Mouse (Mus musculus) ES-Bruce4 (cell line): ENCODE results near the gene Sos2. TPM values are rescaled to one million over a fixed set of nuclear protein-coding genes. Genes with fewer than 3 reads are reported as not detected.
"Not testable (repeated sequence)": the region's sequence is repeated elsewhere in the genome, so short reads cannot be mapped to it uniquely, and the experiment has no call there.

Experiments
- H3K27ac ChIP-seq: 2 replicates; pipeline ENCODE4 v1.5.1; 2012; ENCODE audit warnings: low read length, inconsistent platforms; ENCODE audit not compliant: insufficient read depth
- H3K27me3 ChIP-seq: 2 replicates; pipeline ENCODE4 v1.6.1; 2012; ENCODE audit warnings: mild to moderate bottlenecking, low read length, inconsistent platforms; ENCODE audit not compliant: control insufficient read depth, poor library complexity, insufficient read depth, severe bottlenecking
- H3K36me3 ChIP-seq: 2 replicates; pipeline ENCODE4 v1.6.1; 2012; ENCODE audit warnings: inconsistent platforms, mild to moderate bottlenecking, low read length, moderate library complexity; ENCODE audit not compliant: control insufficient read depth, poor library complexity, insufficient read depth, severe bottlenecking
- H3K4me1 ChIP-seq: one replicate; pipeline ENCODE4 v1.8.1; 2011; ENCODE audit warnings: low read length; ENCODE audit not compliant: control insufficient read depth, insufficient read depth
- H3K4me3 ChIP-seq: 2 replicates; pipeline ENCODE4 v1.5.1; 2011; ENCODE audit warnings: low read depth, mild to moderate bottlenecking, low read length
- H3K9ac ChIP-seq: 2 replicates; pipeline ENCODE4 v1.6.1; 2012; ENCODE audit warnings: low read depth, mild to moderate bottlenecking, inconsistent platforms; ENCODE audit not compliant: poor library complexity, severe bottlenecking
- H3K9me3 ChIP-seq: replicated peaks from 2 replicates; pipeline ENCODE4 v1.6.1; 2012; ENCODE audit warnings: mild to moderate bottlenecking, low read length, inconsistent platforms; ENCODE audit not compliant: control insufficient read depth, poor library complexity, insufficient read depth, severe bottlenecking
- CTCF ChIP-seq: IDR thresholded peaks from one replicate; pipeline ENCODE4 v1.8.1; 2011; ENCODE audit warnings: low read depth, low read length
- EP300 ChIP-seq: IDR thresholded peaks from 2 replicates; pipeline ENCODE4 v1.6.1; 2011; ENCODE audit warnings: low read depth, low read length; ENCODE audit not compliant: insufficient read depth
- POLR2A ChIP-seq: IDR thresholded peaks from one replicate; pipeline ENCODE4 v1.8.1; 2011; ENCODE audit warnings: low read length; ENCODE audit not compliant: insufficient read depth
- polyA plus RNA-seq: library from polyadenylated mRNA; stranded (reverse); fragments of >200 nt; gene quantifications from 2 replicates; pipeline ENCODE4 v1.2.4, GENCODE M21; 2011; ENCODE audit warnings: low read depth; ENCODE audit not compliant: missing spikeins, insufficient read depth, insufficient read length

Sos2 gene
- polyA plus RNA-seq, 1 experiment = 21.6 TPM

- Histone ChIP-seq H3K27me3 (no peaks in the 10 kb centered on the region), H3K9me3 (no peaks in the 10 kb centered on the region), H3K4me1 (no peaks in the 10 kb centered on the region), H3K27ac (no peak overlapping the region), H3K9ac (no peak overlapping the region), H3K4me3 (no peak overlapping the region), H3K36me3 (no peaks in the 10 kb centered on the region)
- TF ChIP-seq CTCF = no peak
- no peak for TF ChIP-seq POLR2A
- no peak for TF ChIP-seq EP300
Observed at GRCm38 (mm10) chr12:69649511-69649910, 32.1 kb downstream of the Sos2 start.

GRCm38 (mm10) chr12:69645821-69646616, 35.6 kb downstream of the Sos2 start:
- H3K27ac ChIP-seq = no peak overlapping the region
- no peaks in the 10 kb centered on the region for H3K9me3 ChIP-seq
- H3K4me3 ChIP-seq = no peak overlapping the region
- TF ChIP-seq EP300 (no peak), POLR2A (no peak), CTCF (no peak)
- no peaks in the 10 kb centered on the region for H3K36me3 ChIP-seq
- H3K27me3 ChIP-seq = no peaks in the 10 kb centered on the region
- H3K9ac ChIP-seq = no peak overlapping the region
- H3K4me1 ChIP-seq = no peaks in the 10 kb centered on the region

GRCm38 (mm10) chr12:69644877-69645276, 36.8 kb downstream of the Sos2 start:
- Histone ChIP-seq H3K36me3 (no peaks in the 10 kb centered on the region), H3K9ac (no peak overlapping the region), H3K4me3 (no peak overlapping the region), H3K9me3 (no peaks in the 10 kb centered on the region), H3K4me1 (no peaks in the 10 kb centered on the region), H3K27me3 (no peaks in the 10 kb centered on the region), H3K27ac (no peak overlapping the region)
- no peak for TF ChIP-seq CTCF
- TF ChIP-seq EP300 = no peak
- TF ChIP-seq POLR2A = no peak

GRCm38 (mm10) chr12:69642877-69643276, 38.8 kb downstream of the Sos2 start:
- no peaks in the 10 kb centered on the region for H3K27me3 ChIP-seq
- TF ChIP-seq EP300 (no peak), CTCF (no peak), POLR2A (no peak)
- no peak overlapping the region for H3K4me3 ChIP-seq
- H3K9ac ChIP-seq = no peak overlapping the region
- H3K27ac ChIP-seq = no peak overlapping the region
- no peaks in the 10 kb centered on the region for H3K9me3 ChIP-seq
- no peaks in the 10 kb centered on the region for H3K36me3 ChIP-seq
- H3K4me1 ChIP-seq = no peaks in the 10 kb centered on the region

- Histone ChIP-seq H3K9me3 (no peaks in the 10 kb centered on the region), H3K4me1 (no peaks in the 10 kb centered on the region), H3K27ac (no peak overlapping the region), H3K4me3 (no peak overlapping the region), H3K27me3 (no peaks in the 10 kb centered on the region; the same call in 1 of the 2 replicates), H3K9ac (no peak overlapping the region), H3K36me3 (no peaks in the 10 kb centered on the region)
- TF ChIP-seq EP300 = no peak
- TF ChIP-seq POLR2A = no peak
- no peak for TF ChIP-seq CTCF
Observed at GRCm38 (mm10) chr12:69634761-69635160, 46.9 kb downstream of the Sos2 start.

GRCm38 (mm10) chr12:69618590-69618989, 63.1 kb downstream of the Sos2 start:
- not testable (repeated sequence) for H3K36me3 ChIP-seq

More at GRCm38 (mm10) chr12:69618590-69618989, 63.1 kb downstream of the Sos2 start:
- not testable (repeated sequence) for H3K27ac ChIP-seq, H3K4me3 ChIP-seq, H3K4me1 ChIP-seq, H3K9me3 ChIP-seq, H3K9ac ChIP-seq, H3K27me3 ChIP-seq
